Mouse (Mus musculus): Measurements from ENCODE around the gene Kif24.

GRCm38 (mm10) chr4:41388616-41389015 lies 76.1 kb downstream of the Kif24 start:
- TF ChIP-seq CTCF (IDR thresholded peaks at IDR 0.05; ENCODE audit: low read depth, low read length) (no peak), TAL1 (conservative IDR thresholded peaks at IDR 0.05; ENCODE audit: low read depth, low read length) (no peak), GATA1 (IDR thresholded peaks at IDR 0.05; ENCODE audit: borderline replicate concordance, low read length) (no peak), POLR2AphosphoS5 (IDR thresholded peaks at IDR 0.05; ENCODE audit: insufficient replicate concordance, low read depth, low read length) (no peak)

All from G1E (cell line).